In genomic region chr14:119988937-119989645, GRCm38 (mm10) we compare ENCODE assay signal across 23 mouse cellular contexts. TPM values are rescaled to one million over a fixed set of nuclear protein-coding genes. Genes with fewer than 3 reads are reported as not detected.
DNase-seq lines count a peak whose midpoint lies in the region; ATAC-seq and TF ChIP-seq lines count a peak whose summit lies in the region.
"Had no signal": no experiment of that assay in that cellular context is flagged by ENCODE, and none has a peak within 500 bp of the region (broad histone marks: within the 10 kb centered on the region; RNA-seq: fewer than 3 reads in every experiment).

No protein-coding gene starts in this region.

- no peaks in the 10 kb centered on the region for H3K27me3 ChIP-seq in kidney, embryonic 16.5 days (ENCODE audit: insufficient read depth, low read length)
- H3K27me3 ChIP-seq in kidney, adult 2 months (replicated peaks; ENCODE audit: control insufficient read depth, insufficient read depth, low read length) = no peaks in the 10 kb centered on the region
- H3K27me3 ChIP-seq in hindbrain, postnatal 0 days (ENCODE audit: insufficient read depth, low read length) = no peaks in the 10 kb centered on the region
- H3K27me3 ChIP-seq: embryonic facial prominence, embryonic 12.5 days; limb, embryonic 15.5 days; Patski had no signal

- H3K27ac ChIP-seq in kidney, embryonic 16.5 days (ENCODE audit: low read length) = peak overlapping the region; percentile 76
- H3K27ac ChIP-seq in kidney, adult 2 months (ENCODE audit: insufficient read depth, low read depth, low read length) = no peak overlapping the region
- H3K27ac ChIP-seq in hindbrain, postnatal 0 days = no peak overlapping the region
- H3K27ac ChIP-seq: embryonic facial prominence, embryonic 12.5 days; heart, embryonic 10.5 days; hindbrain, embryonic 14.5 days; limb, embryonic 15.5 days; midbrain, embryonic 10.5 days had no signal

- peaks cover 2% of the 10 kb centered on the region; the same call in 1 of the 2 replicates for H3K9me3 ChIP-seq in kidney, embryonic 16.5 days (ENCODE audit: low read length)
- H3K9me3 ChIP-seq in hindbrain, postnatal 0 days (ENCODE audit: low read length) = no peaks in the 10 kb centered on the region
- H3K9me3 ChIP-seq: embryonic facial prominence, embryonic 12.5 days; heart, embryonic 10.5 days; limb, embryonic 15.5 days; midbrain, embryonic 10.5 days had no signal

- peaks cover 32% of the 10 kb centered on the region for H3K4me1 ChIP-seq in kidney, embryonic 16.5 days (ENCODE audit: insufficient read depth, low read length)
- peaks cover 14% of the 10 kb centered on the region for H3K4me1 ChIP-seq in kidney, adult 2 months (ENCODE audit: control insufficient read depth, insufficient read depth, low read length)
- H3K4me1 ChIP-seq in lung, adult 2 months (ENCODE audit: control insufficient read depth, insufficient read depth, low read length) = peaks cover 3% of the 10 kb centered on the region; the same call in 1 of the 2 replicates
- no peaks in the 10 kb centered on the region for H3K4me1 ChIP-seq in hindbrain, postnatal 0 days (ENCODE audit: insufficient read depth, low read length)
- H3K4me1 ChIP-seq: embryonic facial prominence, embryonic 12.5 days; heart, embryonic 10.5 days; limb, embryonic 15.5 days; midbrain, embryonic 10.5 days had no signal

- 40% methylated on average over 7 of the region's 7 CpGs for WGBS in kidney, embryonic 16.5 days
- WGBS in kidney, adult 2 months = 25% methylated on average over 7 of the region's 7 CpGs
- WGBS in lung, adult 2 months = 18% methylated on average over 7 of the region's 7 CpGs
- WGBS in hindbrain, postnatal 0 days = 80% methylated on average over 7 of the region's 7 CpGs

- no peak overlapping the region for H3K4me2 ChIP-seq in kidney, embryonic 16.5 days (replicated peaks; ENCODE audit: low read depth, low read length)
- H3K4me2 ChIP-seq in hindbrain, postnatal 0 days (ENCODE audit: low read depth, low read length) = no peak overlapping the region
- H3K4me2 ChIP-seq: embryonic facial prominence, embryonic 12.5 days; hindbrain, embryonic 14.5 days; limb, embryonic 15.5 days had no signal

- no peaks in the 10 kb centered on the region for H3K36me3 ChIP-seq in kidney, embryonic 16.5 days (ENCODE audit: insufficient read depth, low read length)
- H3K36me3 ChIP-seq in kidney, adult 2 months (ENCODE audit: control insufficient read depth, insufficient read depth, low read length) = no peaks in the 10 kb centered on the region
- H3K36me3 ChIP-seq in hindbrain, postnatal 0 days (ENCODE audit: insufficient read depth, low read length) = no peaks in the 10 kb centered on the region
- H3K36me3 ChIP-seq: embryonic facial prominence, embryonic 12.5 days; heart, embryonic 10.5 days; limb, embryonic 15.5 days; midbrain, embryonic 10.5 days had no signal

- no peak for TF ChIP-seq POLR2A in kidney, adult 2 months (IDR thresholded peaks at IDR 0.05; ENCODE audit: low read depth, low read length)
- no peak for TF ChIP-seq POLR2A in lung, adult 2 months (IDR thresholded peaks at IDR 0.05; ENCODE audit: borderline replicate concordance, extremely low read depth, low read depth, low read length)

- no peak for TF ChIP-seq CTCF in kidney, adult 2 months (conservative IDR thresholded peaks at IDR 0.05; ENCODE audit: insufficient read depth, insufficient read length, low read depth, low read length)
- no peak for TF ChIP-seq CTCF in lung, adult 2 months (IDR thresholded peaks at IDR 0.05; ENCODE audit: insufficient read depth, low read length)
- TF ChIP-seq CTCF in hindbrain, postnatal 0 days (IDR thresholded peaks at IDR 0.05; ENCODE audit: low read depth) = no peak

- no peak for DNase-seq in kidney, adult 2 months
- DNase-seq in lung, adult 2 months = peak; percentile 15
- DNase-seq in lung, postnatal 14 days = peak; percentile 49
- peak; percentile 12 for DNase-seq in yolk sac, embryonic 10.5 days (ENCODE audit: low spot score)
- DNase-seq in hindbrain, postnatal 0 days (ENCODE audit: low spot score) = no peak
- no peak for DNase-seq in gastrocnemius, adult 18-20 months (ENCODE audit: low spot score)
- DNase-seq: adrenal gland, postnatal 25 days; cerebellum, adult 8-10 months; gastrocnemius, postnatal 14 days; thymus, postnatal 4 days had no signal

- no peak overlapping the region for H3K9ac ChIP-seq in kidney, embryonic 16.5 days (replicated peaks; ENCODE audit: low read length)
- no peak overlapping the region for H3K9ac ChIP-seq in hindbrain, postnatal 0 days (replicated peaks; ENCODE audit: low read length)
- H3K9ac ChIP-seq: embryonic facial prominence, embryonic 12.5 days; hindbrain, embryonic 14.5 days; limb, embryonic 15.5 days had no signal

- H3K4me3 ChIP-seq in kidney, embryonic 16.5 days (ENCODE audit: low read length) = no peak overlapping the region
- no peak overlapping the region for H3K4me3 ChIP-seq in kidney, adult 2 months (ENCODE audit: insufficient read depth, low read depth, low read length)
- H3K4me3 ChIP-seq in lung, adult 2 months (replicated peaks; ENCODE audit: extremely low read depth, low read depth, low read length) = no peak overlapping the region
- no peak overlapping the region for H3K4me3 ChIP-seq in hindbrain, postnatal 0 days (ENCODE audit: low read length)
- H3K4me3 ChIP-seq: embryonic facial prominence, embryonic 12.5 days; heart, embryonic 10.5 days; limb, embryonic 15.5 days; midbrain, embryonic 10.5 days had no signal

- ATAC-seq in kidney, embryonic 16.5 days (ENCODE audit: low FRiP score, low TSS enrichment) = no peak; the same call in 1 of the 2 replicates
- no peak for ATAC-seq in hindbrain, postnatal 0 days
- ATAC-seq: activated CD4-positive, CD25-positive, alpha-beta regulatory T cell, adult 4 months; Patski had no signal

RNA-seq across cellular contexts. Expression of gene Oxgr1, which starts 53.1 kb away (rescaled TPM):
- 1.6 and 2.3 TPM in 2 replicates for polyA plus RNA-seq in kidney, embryonic 16.5 days (2015; fragmentation: Nextera tagmentation; extraction: Ambion mirVana)
- polyA plus RNA-seq in kidney, adult 2 months (2012; rRNA removed) = 16.0 and 17.5 TPM in 2 replicates
- not detected in 2 replicates for polyA plus RNA-seq in lung, adult 2 months (2012; rRNA removed)
- total RNA-seq in hindbrain, postnatal 0 days (2014; rRNA removed) = 0.22 and 0.68 TPM in 2 replicates
- polyA plus RNA-seq in hindbrain, postnatal 0 days (2015; fragmentation: Nextera tagmentation; extraction: Ambion mirVana) = 0.05 TPM in 1 of 2 replicates, not detected in the other
- not detected for total RNA-seq in gastrocnemius, adult 18-20 months (2021)
- total RNA-seq: adrenal gland, postnatal 25 days; gastrocnemius, postnatal 14 days; heart, postnatal 10 days had no signal
- polyA plus RNA-seq: activated CD4-positive, CD25-positive, alpha-beta regulatory T cell, adult 4 months; embryonic facial prominence, embryonic 12.5 days; heart, embryonic 10.5 days; hindbrain, embryonic 14.5 days; large intestine, adult 2 months; liver, embryonic 16.5 days; midbrain, embryonic 10.5 days; neural tube, embryonic 11.5 days; spleen, adult 2 months had no signal

Comparison
In these comparisons a context has a peak if more than half of its experiments do, and no peak if none do; other contexts are left out.
1. DNase-seq: peak in lung, adult 2 months (single experiment), lung, postnatal 14 days (single experiment) and yolk sac, embryonic 10.5 days (single experiment); none in kidney, adult 2 months (single experiment), hindbrain, postnatal 0 days (single experiment) and gastrocnemius, adult 18-20 months (single experiment).